Mouse (Mus musculus): ENCODE results near the gene Tgtp2. TPM values are rescaled to one million over a fixed set of nuclear protein-coding genes. Genes with fewer than 3 reads are reported as not detected.

Tgtp2 gene
- polyA plus RNA-seq, 1 experiment from 2014 or later, result 0.06 TPM

DNA sequence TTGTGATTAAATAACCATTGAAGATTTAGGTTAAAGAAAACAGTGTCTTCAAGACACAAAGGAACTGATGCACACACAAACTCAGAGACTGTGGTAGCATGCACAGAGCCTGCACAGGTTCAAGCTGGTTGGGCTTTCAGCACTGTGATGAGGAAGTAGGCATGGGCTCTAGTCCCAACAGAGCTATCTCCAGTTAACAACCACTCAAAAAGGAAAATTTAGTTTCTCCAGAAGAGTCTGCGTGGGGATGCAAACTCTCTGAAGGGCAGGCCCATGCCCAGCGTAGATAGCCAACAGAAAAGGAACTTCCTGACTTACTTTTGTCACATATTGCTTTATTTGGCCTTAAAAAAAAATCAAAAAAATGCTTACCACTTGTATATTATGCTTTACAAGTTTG is 28.8 kb upstream of the Tgtp2 start:
- H3K9ac ChIP-seq (replicated peaks), result no peak overlapping the region
- 93% methylated on average over 2 of the region's 2 CpGs for WGBS
- H3K4me2 ChIP-seq (replicated peaks), result no peak overlapping the region
- H3K4me1 ChIP-seq, result peaks cover 4% of the 10 kb centered on the region; the same call in 1 of the 2 replicates
- H3K4me3 ChIP-seq, result no peak overlapping the region
- no peaks in the 10 kb centered on the region for H3K27me3 ChIP-seq
- no peak for ATAC-seq (ENCODE audit: low FRiP score, low read depth)
- no peaks in the 10 kb centered on the region for H3K9me3 ChIP-seq
- no peaks in the 10 kb centered on the region for H3K36me3 ChIP-seq
- H3K27ac ChIP-seq (replicated peaks), result no peak overlapping the region

DNA sequence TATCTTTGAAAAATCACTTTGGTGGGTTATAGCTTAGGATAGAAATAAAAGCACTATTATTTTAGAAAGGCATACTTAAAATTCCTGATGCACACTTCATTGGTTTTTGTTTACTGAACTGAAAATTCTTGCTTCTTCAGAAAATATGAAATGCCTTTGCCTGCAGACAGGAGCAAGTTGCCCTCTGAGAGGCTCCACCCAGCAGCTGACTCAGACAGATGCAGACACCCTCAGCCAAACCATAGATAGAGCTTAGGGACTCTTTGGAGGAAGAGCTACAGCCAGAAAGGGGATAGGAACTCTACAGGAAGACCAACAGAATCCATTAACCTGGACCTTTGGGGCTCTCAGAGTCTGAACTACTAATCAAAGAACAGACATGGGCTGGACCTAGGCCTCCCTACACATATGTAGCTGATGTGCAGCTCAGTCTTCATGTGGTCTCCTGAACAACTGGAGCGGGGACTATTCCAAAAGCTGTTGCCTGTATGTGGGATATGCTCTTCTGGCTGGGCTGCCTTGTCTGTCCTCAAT is 28.1 kb upstream of the Tgtp2 start:
- WGBS, result 94% methylated on average over 1 of the region's 1 CpGs

DNA sequence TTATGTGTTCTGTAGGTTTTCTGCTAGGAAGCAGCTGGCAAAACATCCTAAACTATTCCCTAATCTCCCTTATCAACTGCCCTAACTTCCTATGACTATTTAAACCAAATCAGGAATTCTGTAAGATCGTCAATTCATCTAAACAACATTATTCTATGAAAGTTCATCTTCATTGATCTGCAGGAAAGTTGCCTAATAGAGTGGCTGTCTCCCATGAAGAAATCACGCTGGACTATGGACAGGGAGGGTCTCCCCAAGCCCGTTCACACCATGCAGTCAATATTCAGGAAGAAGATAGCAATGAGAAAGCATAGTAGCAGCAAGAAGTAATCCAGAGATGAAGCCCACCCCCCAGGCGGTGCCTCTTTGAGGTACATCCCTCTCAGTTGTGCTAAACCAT is 27.2 kb upstream of the Tgtp2 start:
- no peak overlapping the region for H3K9ac ChIP-seq (replicated peaks)
- no peaks in the 10 kb centered on the region for H3K27me3 ChIP-seq
- H3K36me3 ChIP-seq, result no peaks in the 10 kb centered on the region
- no peak overlapping the region for H3K4me2 ChIP-seq (replicated peaks)
- WGBS, result 89% methylated on average over 4 of the region's 4 CpGs
- H3K27ac ChIP-seq (replicated peaks), result no peak overlapping the region
- peaks cover 4% of the 10 kb centered on the region; the same call in 1 of the 2 replicates for H3K4me1 ChIP-seq
- ATAC-seq (ENCODE audit: low FRiP score, low read depth), result no peak
- no peaks in the 10 kb centered on the region for H3K9me3 ChIP-seq
- no peak overlapping the region for H3K4me3 ChIP-seq

More for the DNA sequence above, 28.1 kb upstream of the Tgtp2 start:
- Histone ChIP-seq H3K4me3 (no peak overlapping the region), H3K9me3 (no peaks in the 10 kb centered on the region), H3K4me2 (replicated peaks) (no peak overlapping the region), H3K27ac (replicated peaks) (no peak overlapping the region), H3K27me3 (no peaks in the 10 kb centered on the region), H3K9ac (replicated peaks) (no peak overlapping the region), H3K36me3 (no peaks in the 10 kb centered on the region), H3K4me1 (peaks cover 4% of the 10 kb centered on the region; the same call in 1 of the 2 replicates)
- no peak for ATAC-seq (ENCODE audit: low FRiP score, low read depth)

DNA sequence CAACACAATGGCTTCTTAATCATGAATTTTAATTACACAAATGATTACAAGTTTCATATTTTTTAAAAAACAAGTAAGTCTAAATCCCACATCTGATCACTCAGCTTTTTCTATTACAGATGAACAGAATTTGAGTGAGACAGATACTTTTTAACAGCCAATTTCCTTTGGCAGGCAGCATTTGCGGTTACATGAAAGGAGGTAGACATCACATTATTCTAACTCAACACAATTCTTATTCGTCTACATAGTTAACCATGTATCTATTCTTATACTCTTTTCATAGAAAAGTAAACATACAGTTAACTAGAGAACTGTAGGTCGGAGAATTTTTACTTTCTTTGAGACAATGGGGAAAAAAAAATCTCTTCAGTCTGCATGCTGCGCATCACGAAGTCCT is 26.5 kb upstream of the Tgtp2 start:
- Histone ChIP-seq H3K4me2 (replicated peaks) (no peak overlapping the region), H3K27ac (replicated peaks) (no peak overlapping the region), H3K9me3 (no peaks in the 10 kb centered on the region), H3K9ac (replicated peaks) (no peak overlapping the region), H3K4me3 (no peak overlapping the region), H3K27me3 (no peaks in the 10 kb centered on the region), H3K36me3 (no peaks in the 10 kb centered on the region), H3K4me1 (peaks cover 4% of the 10 kb centered on the region; the same call in 1 of the 2 replicates)
- ATAC-seq (ENCODE audit: low FRiP score, low read depth), result no peak
- 91% methylated on average over 5 of the region's 5 CpGs for WGBS

DNA sequence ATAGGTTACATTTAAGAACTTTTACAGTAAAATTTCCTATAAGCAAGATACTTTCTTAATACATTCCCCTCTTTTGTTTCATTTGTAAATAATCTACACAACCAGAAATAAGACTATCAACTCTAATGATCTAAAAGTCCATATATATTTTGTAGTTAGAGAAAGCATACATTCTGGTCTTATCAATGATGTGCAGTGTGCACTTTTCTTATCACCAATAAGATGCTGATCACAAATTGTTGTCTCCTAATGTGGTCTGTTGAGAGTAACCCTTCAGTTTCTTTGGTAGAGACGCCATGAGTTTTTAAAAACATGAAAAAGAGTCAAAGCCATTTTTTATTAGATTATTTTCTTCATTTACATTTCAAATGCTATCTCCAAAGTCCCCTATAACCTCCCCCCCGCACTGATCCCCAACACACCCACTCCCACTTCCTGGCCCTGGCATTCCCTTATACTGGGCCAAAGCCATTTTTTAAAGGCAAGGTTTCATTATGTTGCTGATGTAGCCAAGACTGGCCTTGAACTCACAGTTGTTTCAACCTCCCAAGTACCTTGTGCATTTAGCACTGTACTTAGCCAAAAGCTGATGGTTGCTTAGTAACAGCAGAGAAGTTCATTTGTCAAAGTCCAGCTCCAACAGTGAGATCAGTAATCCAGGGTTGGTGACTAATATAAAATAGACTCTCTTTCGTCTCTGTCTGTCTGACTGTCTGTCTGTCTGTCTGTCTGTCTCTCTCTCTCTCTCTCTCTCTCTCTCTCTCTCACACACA is 25.9 kb upstream of the Tgtp2 start:
- Histone ChIP-seq H3K4me2 (replicated peaks) (no peak overlapping the region), H3K4me1 (peaks cover 4% of the 10 kb centered on the region; the same call in 1 of the 2 replicates), H3K36me3 (no peaks in the 10 kb centered on the region), H3K9me3 (no peaks in the 10 kb centered on the region), H3K27ac (replicated peaks) (no peak overlapping the region), H3K9ac (replicated peaks) (no peak overlapping the region), H3K27me3 (no peaks in the 10 kb centered on the region), H3K4me3 (no peak overlapping the region)
- ATAC-seq (ENCODE audit: low FRiP score, low read depth), result no peak
- WGBS, result 86% methylated on average over 3 of the region's 3 CpGs

DNA sequence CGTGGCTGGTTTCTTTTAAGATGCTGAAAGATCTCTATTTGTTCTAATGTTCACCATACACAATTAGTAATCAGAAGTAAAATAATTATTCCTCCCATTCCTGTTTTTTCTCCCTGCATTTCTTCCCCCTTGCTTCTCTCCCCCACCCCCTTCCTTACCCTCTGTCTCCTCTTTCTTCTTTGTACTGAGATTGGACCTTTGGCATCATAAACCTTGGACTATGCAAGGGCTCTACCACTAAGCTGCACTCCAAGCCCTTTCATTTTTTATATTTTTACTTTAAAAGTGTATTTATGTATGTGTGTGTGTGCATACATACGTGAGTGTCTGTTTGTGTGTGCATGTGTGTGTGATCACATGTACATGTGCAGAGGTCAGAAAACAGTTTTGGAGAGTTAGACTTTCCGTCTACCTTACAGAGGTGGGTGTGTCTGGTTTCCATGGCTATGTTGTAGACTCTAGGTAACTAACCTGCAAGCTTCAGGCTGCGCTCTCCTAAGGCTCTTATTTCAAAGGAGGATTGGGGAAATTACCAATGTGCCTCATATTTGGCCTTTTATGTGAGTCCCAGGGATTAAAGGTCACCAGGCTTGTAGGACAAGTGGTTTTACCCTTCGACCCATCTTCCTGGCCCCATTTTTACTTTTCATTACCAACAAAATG is 25.1 kb upstream of the Tgtp2 start:
- WGBS, result 89% methylated on average over 5 of the region's 5 CpGs
- 0 out of 2 replicates have a peak, but pooled peaks cover 4% of the 10 kb centered on the region for H3K4me1 ChIP-seq
- ATAC-seq (ENCODE audit: low FRiP score, low read depth), result no peak
- no peaks in the 10 kb centered on the region for H3K36me3 ChIP-seq
- H3K4me3 ChIP-seq, result no peak overlapping the region
- no peak overlapping the region for H3K27ac ChIP-seq (replicated peaks)
- H3K9ac ChIP-seq (replicated peaks), result no peak overlapping the region
- no peak overlapping the region for H3K4me2 ChIP-seq (replicated peaks)
- H3K27me3 ChIP-seq, result no peaks in the 10 kb centered on the region
- no peaks in the 10 kb centered on the region for H3K9me3 ChIP-seq

DNA sequence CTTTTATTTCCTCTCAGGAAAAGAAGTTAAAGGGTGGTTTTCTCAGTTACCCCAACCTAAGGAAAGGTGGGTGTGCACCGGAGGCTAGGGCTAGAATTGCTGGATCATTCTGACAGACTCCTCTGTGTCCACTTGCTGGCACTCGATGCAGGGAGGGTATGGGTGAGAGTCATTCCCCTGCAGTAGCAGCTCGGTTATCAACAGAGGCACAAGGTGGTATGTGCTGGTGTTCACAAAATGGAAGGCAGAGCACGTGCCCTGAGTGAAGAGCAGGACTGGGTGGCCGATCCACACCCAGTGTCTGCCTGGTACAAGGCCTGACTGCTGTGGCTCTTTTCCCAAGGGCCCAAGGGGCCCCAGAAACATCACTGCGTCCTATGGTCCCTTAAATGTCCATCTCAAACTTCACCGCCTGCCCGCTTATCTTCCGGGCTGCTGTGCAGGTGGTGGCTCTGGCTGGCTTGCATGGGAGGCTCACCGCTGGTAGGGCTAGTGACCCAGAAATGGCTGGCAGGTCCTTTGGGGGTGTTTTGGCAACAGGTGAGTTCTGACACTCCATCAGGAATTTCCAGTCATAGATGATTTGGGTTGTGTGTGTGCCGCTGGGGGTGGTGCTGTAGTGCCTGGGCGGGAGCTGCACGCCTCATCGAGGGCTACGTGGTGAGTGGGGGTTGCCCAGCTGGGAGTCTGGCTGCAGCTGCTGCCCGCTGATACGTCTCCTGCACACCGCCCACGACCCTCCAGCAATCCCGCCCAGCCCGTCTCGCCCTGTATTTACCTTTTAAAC is 24.0 kb upstream of the Tgtp2 start:
- WGBS, result 37% methylated on average over 22 of the region's 22 CpGs
- peak; percentile 52 for ATAC-seq (ENCODE audit: low FRiP score, low read depth)
- Histone ChIP-seq H3K9me3 (no peaks in the 10 kb centered on the region), H3K27me3 (no peaks in the 10 kb centered on the region), H3K4me2 (replicated peaks) (peak overlapping the region; percentile 26; the same call in 1 of the 2 replicates), H3K9ac (replicated peaks) (no peak overlapping the region), H3K27ac (replicated peaks) (no peak overlapping the region), H3K36me3 (no peaks in the 10 kb centered on the region), H3K4me3 (no peak overlapping the region), H3K4me1 (0 out of 2 replicates have a peak, but pooled peaks cover 4% of the 10 kb centered on the region)

DNA sequence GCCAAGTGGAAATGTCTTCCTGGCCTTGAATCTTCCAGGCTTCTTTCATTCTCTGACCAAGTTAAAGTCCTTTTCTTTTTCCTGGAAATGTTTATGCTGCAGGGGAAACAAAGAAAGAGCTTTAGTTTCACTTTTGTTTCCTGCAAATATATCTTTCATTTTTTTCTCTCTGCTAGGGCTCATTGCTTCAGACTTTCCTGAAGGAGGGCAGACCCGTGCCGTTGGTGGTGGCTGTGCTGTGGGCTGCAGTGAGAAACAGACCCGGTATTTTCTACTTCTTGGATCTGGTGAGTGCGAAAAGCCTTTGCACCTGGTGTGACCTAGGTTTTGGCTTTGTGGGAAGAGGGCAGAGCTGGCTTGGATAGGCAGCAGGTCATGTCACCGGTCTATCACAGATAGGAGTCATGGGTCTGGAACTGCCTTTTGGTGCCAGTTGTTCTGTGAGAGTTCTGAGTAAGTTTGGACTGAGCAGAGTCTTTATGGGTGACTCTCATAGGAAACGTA is 22.9 kb upstream of the Tgtp2 start:
- Histone ChIP-seq H3K9ac (replicated peaks) (no peak overlapping the region), H3K27ac (replicated peaks) (no peak overlapping the region), H3K36me3 (no peaks in the 10 kb centered on the region), H3K4me1 (0 out of 2 replicates have a peak, but pooled peaks cover 4% of the 10 kb centered on the region), H3K27me3 (no peaks in the 10 kb centered on the region), H3K4me2 (replicated peaks) (no peak overlapping the region), H3K4me3 (no peak overlapping the region), H3K9me3 (no peaks in the 10 kb centered on the region)
- ATAC-seq (ENCODE audit: low FRiP score, low read depth), result no peak
- 87% methylated on average over 6 of the region's 6 CpGs for WGBS

DNA sequence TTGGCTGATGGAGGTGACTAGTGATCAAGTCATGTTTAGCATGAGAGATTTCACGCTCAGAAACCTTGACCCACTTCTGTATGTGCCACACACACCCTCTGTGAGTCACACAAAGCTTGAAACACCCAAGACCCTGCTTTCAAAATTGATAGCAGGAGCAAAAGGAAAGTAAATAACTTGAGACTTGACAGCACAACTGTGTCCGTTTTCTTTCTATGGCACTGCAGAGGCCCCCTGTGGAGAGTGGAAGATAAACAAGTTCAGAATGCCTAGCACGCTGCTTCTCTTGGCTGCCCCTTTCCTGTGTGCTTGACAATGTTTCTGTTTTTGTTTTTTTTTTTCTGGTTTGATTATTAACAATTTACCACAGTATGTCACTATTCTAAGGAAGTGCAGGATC is 20.9 kb upstream of the Tgtp2 start:
- 61% methylated on average over 3 of the region's 3 CpGs for whole genome bisulfite sequencing

DNA sequence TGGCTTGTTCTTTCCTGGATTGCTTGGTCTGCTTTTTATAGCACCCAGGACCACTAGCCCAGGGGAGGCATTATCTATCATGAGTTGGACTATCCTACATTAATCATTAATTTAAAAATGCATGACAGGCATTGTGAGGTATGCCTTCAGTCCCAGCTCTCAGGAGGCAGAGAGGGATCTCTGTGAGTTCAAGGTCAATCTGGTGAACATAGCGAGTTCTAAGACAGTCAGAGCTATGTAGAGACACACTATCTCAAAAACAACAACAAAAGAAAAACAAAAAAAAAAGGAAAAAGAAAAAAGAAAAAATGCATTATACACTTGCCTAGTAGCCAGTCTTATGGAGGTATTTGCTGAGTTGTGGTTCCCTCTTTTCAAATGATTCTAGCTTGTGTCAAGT is 20.4 kb upstream of the Tgtp2 start:
- H3K9me3 ChIP-seq, result no peaks in the 10 kb centered on the region
- H3K4me2 ChIP-seq (replicated peaks), result no peak overlapping the region
- H3K4me1 ChIP-seq, result 0 out of 2 replicates have a peak, but pooled peaks cover 4% of the 10 kb centered on the region
- no peak overlapping the region for H3K4me3 ChIP-seq
- 81% methylated on average over 1 of the region's 1 CpGs for WGBS
- no peak overlapping the region for H3K9ac ChIP-seq (replicated peaks)
- H3K27ac ChIP-seq (replicated peaks), result no peak overlapping the region
- H3K27me3 ChIP-seq, result no peaks in the 10 kb centered on the region
- ATAC-seq (ENCODE audit: low FRiP score, low read depth), result no peak
- H3K36me3 ChIP-seq, result no peaks in the 10 kb centered on the region

More for the DNA sequence above, 20.9 kb upstream of the Tgtp2 start:
- Histone ChIP-seq H3K27ac (replicated peaks) (no peak overlapping the region), H3K36me3 (no peaks in the 10 kb centered on the region), H3K9me3 (no peaks in the 10 kb centered on the region), H3K4me3 (no peak overlapping the region), H3K9ac (replicated peaks) (no peak overlapping the region), H3K4me1 (0 out of 2 replicates have a peak, but pooled peaks cover 4% of the 10 kb centered on the region), H3K27me3 (no peaks in the 10 kb centered on the region), H3K4me2 (replicated peaks) (no peak overlapping the region)
- ATAC-seq (ENCODE audit: low FRiP score, low read depth), result no peak

DNA sequence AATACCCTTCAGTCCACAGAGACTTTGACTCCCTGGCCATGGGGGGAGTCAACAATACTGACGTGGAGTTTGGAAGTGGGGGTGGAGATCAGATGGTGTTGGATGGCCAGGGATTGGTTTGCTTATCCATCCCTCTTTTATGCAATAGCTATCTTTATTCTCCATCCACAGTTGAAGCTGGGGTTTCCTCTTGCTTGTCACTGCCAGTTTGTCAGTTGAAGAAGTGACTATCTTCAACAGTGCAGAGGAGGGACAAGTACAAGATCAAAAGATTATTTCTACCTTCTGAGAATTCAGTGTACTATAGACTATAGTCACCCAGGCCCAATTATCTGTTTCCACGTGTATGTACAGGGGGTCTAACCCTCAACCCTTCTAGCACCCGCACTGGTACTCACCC is 19.8 kb upstream of the Tgtp2 start:
- 0 out of 2 replicates have a peak, but pooled peaks cover 4% of the 10 kb centered on the region for H3K4me1 ChIP-seq
- no peaks in the 10 kb centered on the region for H3K27me3 ChIP-seq
- no peak overlapping the region for H3K4me2 ChIP-seq (replicated peaks)
- ATAC-seq (ENCODE audit: low FRiP score, low read depth), result no peak
- H3K9me3 ChIP-seq, result no peaks in the 10 kb centered on the region
- no peak overlapping the region for H3K4me3 ChIP-seq
- H3K9ac ChIP-seq (replicated peaks), result no peak overlapping the region
- no peak overlapping the region for H3K27ac ChIP-seq (replicated peaks)
- 80% methylated on average over 3 of the region's 3 CpGs for WGBS
- H3K36me3 ChIP-seq, result no peaks in the 10 kb centered on the region
